15 mouse cellular contexts compared by ENCODE assay signal in genomic region chr4:122857909-122858308, GRCm38 (mm10). TPM values are rescaled to one million over a fixed set of nuclear protein-coding genes. Genes with fewer than 3 reads are reported as not detected.
A peak's percentile ranks its signal among the peaks of the same experiment; 100 is the strongest.
DNase-seq lines count a peak whose midpoint lies in the region; ATAC-seq and TF ChIP-seq lines count a peak whose summit lies in the region.
"Had no signal": no experiment of that assay in that cellular context is flagged by ENCODE, and none has a peak within 500 bp of the region (broad histone marks: within the 10 kb centered on the region; RNA-seq: fewer than 3 reads in every experiment).

No protein-coding gene starts in this region.

- H3K9me3 ChIP-seq in lung, postnatal 0 days (ENCODE audit: low read length): no peaks in the 10 kb centered on the region

- H3K4me3 ChIP-seq in heart, adult 2 months: no peak overlapping the region
- H3K4me3 ChIP-seq in lung, postnatal 0 days (ENCODE audit: low read depth, low read length): no peak overlapping the region

- no peak overlapping the region for H3K4me2 ChIP-seq in lung, postnatal 0 days (replicated peaks; ENCODE audit: low read depth, low read length)
- H3K4me2 ChIP-seq: liver, embryonic 11.5 days had no signal

- intact Hi-C loops in heart, adult 2 months (cut with DNase I): loop anchor here (5.0 kb wide), 1 partner anchor 51 kb away; no protein-coding TSS in a partner anchor

- no peaks in the 10 kb centered on the region for H3K79me2 ChIP-seq in heart, adult 2 months (replicated peaks; ENCODE audit: control insufficient read depth, insufficient read depth, low read length)

- H3K36me3 ChIP-seq in heart, adult 2 months (ENCODE audit: control insufficient read depth, insufficient read depth, low read length): peaks cover 12% of the 10 kb centered on the region
- peaks cover 43% of the 10 kb centered on the region for H3K36me3 ChIP-seq in lung, postnatal 0 days (ENCODE audit: insufficient read depth, low read length)

- peak; percentile 48 for TF ChIP-seq CTCF in heart, adult 2 months (IDR thresholded peaks at IDR 0.05)
- TF ChIP-seq CTCF in lung, postnatal 0 days (IDR thresholded peaks at IDR 0.05): peak; percentile 16

- H3K9ac ChIP-seq in heart, adult 2 months (ENCODE audit: low read depth, low read length): no peak overlapping the region
- H3K9ac ChIP-seq in lung, postnatal 0 days (replicated peaks; ENCODE audit: low read depth): no peak overlapping the region

- no peaks in the 10 kb centered on the region for H3K4me1 ChIP-seq in heart, adult 2 months (ENCODE audit: control insufficient read depth, insufficient read depth, low read length)
- no peaks in the 10 kb centered on the region for H3K4me1 ChIP-seq in lung, postnatal 0 days (ENCODE audit: insufficient read depth, low read depth, low read length)

- TF ChIP-seq EP300 in heart, adult 2 months (IDR thresholded peaks at IDR 0.05; ENCODE audit: insufficient read depth, low read depth, low read length): no peak
- TF ChIP-seq EP300 in lung, postnatal 0 days (IDR thresholded peaks at IDR 0.05): no peak

- TF ChIP-seq POLR2A in heart, adult 2 months (IDR thresholded peaks at IDR 0.05; ENCODE audit: insufficient read depth, low read depth, low read length): no peak

- no peak overlapping the region for H3K27ac ChIP-seq in heart, adult 2 months
- H3K27ac ChIP-seq in lung, postnatal 0 days (ENCODE audit: low read length): no peak overlapping the region
- H3K27ac ChIP-seq: macrophage had no signal

- DNase-seq in heart, adult 2 months: no peak
- DNase-seq in heart, adult 18-20 months: no peak
- DNase-seq in lung, postnatal 0 days (ENCODE audit: low spot score): no peak
- no peak for DNase-seq in lung, adult 18-20 months
- peak; percentile 25 for DNase-seq in ES-CJ7 (ENCODE audit: low read depth, low spot score)
- DNase-seq in cerebellum, adult 11 months: no peak
- DNase-seq: adrenal gland, postnatal 10 days; cerebellum, postnatal 36 days; heart, postnatal 14 days had no signal

- WGBS in heart, adult 2 months: 56% methylated on average over 2 of the region's 2 CpGs
- 48% methylated on average over 2 of the region's 2 CpGs for WGBS in lung, postnatal 0 days

- H3K27me3 ChIP-seq in heart, adult 2 months (ENCODE audit: control insufficient read depth, insufficient read depth, low read length): no peaks in the 10 kb centered on the region
- no peaks in the 10 kb centered on the region for H3K27me3 ChIP-seq in lung, postnatal 0 days (replicated peaks; ENCODE audit: insufficient read depth, low read length)

- ATAC-seq in lung, postnatal 0 days: no peak
- peak; percentile 52 for ATAC-seq in megakaryocyte progenitor cell, adult 5-6 weeks (replicated peaks; ENCODE audit: poor library complexity)
- ATAC-seq in monocyte, adult 5-6 weeks (replicated peaks; ENCODE audit: insufficient number of reproducible peaks, low FRiP score, low TSS enrichment, poor library complexity, severe bottlenecking): no peak
- ATAC-seq: forebrain, embryonic 16.5 days; intestine, embryonic 16.5 days had no signal

RNA-seq across cellular contexts. Expression of gene Ppt1, which starts 21.9 kb away (rescaled TPM):
- 10 to 100 TPM; 41.6 to 42.9 TPM for total RNA-seq in heart, adult 2 months (2021)
- polyA plus RNA-seq in heart, adult 2 months (2012; rRNA removed): 35.3 and 52.1 TPM in 2 replicates
- 10 to 100 TPM; 43.0 to 44.9 TPM for total RNA-seq in heart, adult 18-20 months (2021)
- 39.0 and 39.1 TPM in 2 replicates for polyA plus RNA-seq in lung, postnatal 0 days (2015; fragmentation: Nextera tagmentation; extraction: Ambion mirVana)
- total RNA-seq in megakaryocyte progenitor cell, adult 5-6 weeks (2015): 120 and 123 TPM in 2 replicates
- 71.5 and 79.3 TPM in 2 replicates for total RNA-seq in megakaryocyte progenitor cell, adult 5-6 weeks (2017)
- 118 to 145 TPM (median 130 TPM) in 3 replicates for total RNA-seq in monocyte, adult 5-6 weeks (2017)

RNA-seq across cellular contexts. Expression of gene Cap1, which starts 27.9 kb away (rescaled TPM):
- total RNA-seq in heart, adult 2 months (2021): 10 to 100 TPM; 48.4 to 53.4 TPM
- polyA plus RNA-seq in heart, adult 2 months (2012; rRNA removed): 38.3 and 42.8 TPM in 2 replicates
- total RNA-seq in heart, adult 18-20 months (2021): 10 to 100 TPM; 46.3 to 52.7 TPM
- 66.8 and 66.9 TPM in 2 replicates for polyA plus RNA-seq in lung, postnatal 0 days (2015; fragmentation: Nextera tagmentation; extraction: Ambion mirVana)
- total RNA-seq in megakaryocyte progenitor cell, adult 5-6 weeks (2015): 125 and 140 TPM in 2 replicates
- total RNA-seq in megakaryocyte progenitor cell, adult 5-6 weeks (2017): 169 and 175 TPM in 2 replicates
- total RNA-seq in monocyte, adult 5-6 weeks (2017): 562 to 797 TPM (median 623 TPM) in 3 replicates
